Mouse (Mus musculus) embryonic facial prominence, embryonic 13.5 days (tissue): ENCODE results near the gene Srrm3. TPM values are rescaled to one million over a fixed set of nuclear protein-coding genes. Genes with fewer than 3 reads are reported as not detected.

ENCODE experiments used
- ATAC-seq: fragments of 200-750 bp; cut with Nextera tagmentation; 2 replicates; pipeline ENCODE4 v1.8.0; 2017; ENCODE audit warnings: low read depth; ENCODE audit not compliant: insufficient number of reproducible peaks, insufficient read depth, low FRiP score, low TSS enrichment
- H3K27ac ChIP-seq: fragments of 300-500 bp; sonication (generic); 2 replicates; pipeline ENCODE4 v1.5.1; 2015; ENCODE audit warnings: moderate library complexity, mild to moderate bottlenecking, inconsistent platforms
- H3K27me3 ChIP-seq: fragments of 300-500 bp; sonication (generic); 2 replicates; pipeline ENCODE4 v1.6.1; 2015; ENCODE audit warnings: mild to moderate bottlenecking, inconsistent platforms
- H3K36me3 ChIP-seq: fragments of 300-500 bp; sonication (generic); 2 replicates; pipeline ENCODE4 v1.6.1; 2015; ENCODE audit warnings: mild to moderate bottlenecking, inconsistent platforms
- H3K4me1 ChIP-seq: fragments of 300-500 bp; sonication (generic); 2 replicates; pipeline ENCODE4 v1.6.1; 2015; ENCODE audit warnings: inconsistent platforms
- H3K4me2 ChIP-seq: fragments of 300-500 bp; sonication (generic); 2 replicates; pipeline ENCODE4 v1.6.1; 2015; ENCODE audit warnings: moderate library complexity, mild to moderate bottlenecking, inconsistent platforms
- H3K4me3 ChIP-seq: fragments of 300-500 bp; sonication (generic); 2 replicates; pipeline ENCODE4 v1.5.1; 2015; ENCODE audit warnings: mild to moderate bottlenecking, inconsistent platforms
- H3K9ac ChIP-seq: fragments of 300-500 bp; sonication (generic); 2 replicates; pipeline ENCODE4 v1.6.1; 2015; ENCODE audit warnings: mild to moderate bottlenecking, inconsistent platforms
- H3K9me3 ChIP-seq: fragments of 300-500 bp; sonication (generic); 2 replicates; pipeline ENCODE4 v1.6.1; 2016; ENCODE audit warnings: inconsistent platforms
- WGBS: fragments of 180-500 bp; shearing (Covaris S2); methylation state at CpG from one replicate; pipeline ENCODE4 v1.1.7; 2015; ENCODE audit warnings: mixed read lengths; 5-methylcytosine and 5-hydroxymethylcytosine counted together
- polyA plus RNA-seq: library from polyadenylated mRNA; unstranded; fragments of >200 nt; fragmentation: Nextera tagmentation; extraction: Ambion mirVana; gene quantifications from 2 replicates; pipeline ENCODE4 v1.2.1, GENCODE M21; 2015

The Srrm3 gene
- polyA plus RNA-seq, 1 experiment from 2014 or later: 1.1 TPM

GRCm38 (mm10) chr5:135793996-135794858, 12.5 kb upstream of the Srrm3 start:
- no peak for ATAC-seq
- no peaks in the 10 kb centered on the region for H3K9me3 ChIP-seq
- peaks cover 12% of the 10 kb centered on the region for H3K4me1 ChIP-seq
- peak overlapping the region; percentile 54 for H3K4me2 ChIP-seq
- peak overlapping the region; percentile 29 for H3K4me3 ChIP-seq
- H3K27me3 ChIP-seq: 0 out of 2 replicates have a peak, but pooled peaks cover 3% of the 10 kb centered on the region
- H3K9ac ChIP-seq: peak overlapping the region; percentile 51
- peaks cover 30% of the 10 kb centered on the region for H3K36me3 ChIP-seq
- peak overlapping the region; percentile 0; the same call in 1 of the 2 replicates for H3K27ac ChIP-seq
- WGBS: 10% methylated on average over 20 of the region's 20 CpGs

- peak overlapping the region; percentile 44; the same call in 1 of the 2 replicates for H3K9ac ChIP-seq
- peak overlapping the region; percentile 29; the same call in 1 of the 2 replicates for H3K4me3 ChIP-seq
- peaks cover 12% of the 10 kb centered on the region for H3K4me1 ChIP-seq
- no peak for ATAC-seq
- 14% methylated on average over 5 of the region's 5 CpGs for WGBS
- H3K27ac ChIP-seq: 0 out of 2 replicates have a peak overlapping the region, but pooled peaks have one; percentile 0
- peaks cover 24% of the 10 kb centered on the region for H3K36me3 ChIP-seq
- 0 out of 2 replicates have a peak, but pooled peaks cover 3% of the 10 kb centered on the region for H3K27me3 ChIP-seq
- peak overlapping the region; percentile 54 for H3K4me2 ChIP-seq
- no peaks in the 10 kb centered on the region for H3K9me3 ChIP-seq
Measured at GRCm38 (mm10) chr5:135794859-135795181, 11.9 kb upstream of the Srrm3 start.

- H3K9ac ChIP-seq: no peak overlapping the region
- no peaks in the 10 kb centered on the region for H3K36me3 ChIP-seq
- WGBS: 45% methylated on average over 4 of the region's 4 CpGs
Measured at GRCm38 (mm10) chr5:135799746-135800145, 6.9 kb upstream of the Srrm3 start.

GRCm38 (mm10) chr5:135800927-135801326, 5.8 kb upstream of the Srrm3 start:
- Histone ChIP-seq H3K27me3 (peaks cover 6% of the 10 kb centered on the region; the same call in 1 of the 2 replicates), H3K4me3 (no peak overlapping the region), H3K4me1 (peaks cover 17% of the 10 kb centered on the region), H3K9ac (peak overlapping the region; percentile 46; the same call in 1 of the 2 replicates), H3K27ac (peak overlapping the region; percentile 69), H3K36me3 (no peaks in the 10 kb centered on the region), H3K4me2 (peak overlapping the region; percentile 21; the same call in 1 of the 2 replicates), H3K9me3 (no peaks in the 10 kb centered on the region)
- peak; percentile 67; the same call in 1 of the 2 replicates for ATAC-seq
- 1% methylated on average over 6 of the region's 6 CpGs for WGBS

More at GRCm38 (mm10) chr5:135799746-135800145, 6.9 kb upstream of the Srrm3 start:
- Histone ChIP-seq H3K4me1 (peaks cover 22% of the 10 kb centered on the region), H3K27me3 (0 out of 2 replicates have a peak, but pooled peaks cover 3% of the 10 kb centered on the region), H3K27ac (no peak overlapping the region), H3K9me3 (no peaks in the 10 kb centered on the region), H3K4me2 (no peak overlapping the region), H3K4me3 (no peak overlapping the region)
- ATAC-seq: no peak

GRCm38 (mm10) chr5:135802641-135803040, 4.0 kb upstream of the Srrm3 start:
- ATAC-seq: no peak
- Histone ChIP-seq H3K4me2 (no peak overlapping the region), H3K4me3 (no peak overlapping the region)

GRCm38 (mm10) chr5:135803135-135803534, 3.6 kb upstream of the Srrm3 start:
- H3K4me1 ChIP-seq: peaks cover 24% of the 10 kb centered on the region

More at GRCm38 (mm10) chr5:135802641-135803040, 4.0 kb upstream of the Srrm3 start:
- Histone ChIP-seq H3K27me3 (peaks cover 5% of the 10 kb centered on the region; the same call in 1 of the 2 replicates), H3K27ac (no peak overlapping the region), H3K36me3 (no peaks in the 10 kb centered on the region), H3K4me1 (peaks cover 24% of the 10 kb centered on the region), H3K9ac (no peak overlapping the region), H3K9me3 (no peaks in the 10 kb centered on the region)
- 91% methylated on average over 8 of the region's 8 CpGs for WGBS

GRCm38 (mm10) chr5:135803676-135804075, 3.0 kb upstream of the Srrm3 start:
- peaks cover 24% of the 10 kb centered on the region for H3K4me1 ChIP-seq
- H3K4me2 ChIP-seq: no peak overlapping the region
- 76% methylated on average over 4 of the region's 4 CpGs for whole genome bisulfite sequencing
- no peaks in the 10 kb centered on the region for H3K36me3 ChIP-seq
- no peak overlapping the region for H3K9ac ChIP-seq
- H3K27me3 ChIP-seq: peaks cover 5% of the 10 kb centered on the region; the same call in 1 of the 2 replicates
- no peak overlapping the region for H3K4me3 ChIP-seq
- no peak overlapping the region for H3K27ac ChIP-seq
- no peak for ATAC-seq
- H3K9me3 ChIP-seq: no peaks in the 10 kb centered on the region

More at GRCm38 (mm10) chr5:135803135-135803534, 3.6 kb upstream of the Srrm3 start:
- no peaks in the 10 kb centered on the region for H3K9me3 ChIP-seq
- H3K27me3 ChIP-seq: peaks cover 5% of the 10 kb centered on the region; the same call in 1 of the 2 replicates
- ATAC-seq: no peak
- H3K27ac ChIP-seq: no peak overlapping the region
- no peak overlapping the region for H3K4me3 ChIP-seq
- no peaks in the 10 kb centered on the region for H3K36me3 ChIP-seq
- 66% methylated on average over 4 of the region's 4 CpGs for WGBS
- no peak overlapping the region for H3K9ac ChIP-seq
- no peak overlapping the region for H3K4me2 ChIP-seq

- H3K4me3 ChIP-seq: no peak overlapping the region
- no peak overlapping the region for H3K9ac ChIP-seq
- WGBS: 71% methylated on average over 2 of the region's 2 CpGs
- no peaks in the 10 kb centered on the region for H3K36me3 ChIP-seq
- no peak for ATAC-seq
- H3K4me2 ChIP-seq: no peak overlapping the region
- H3K9me3 ChIP-seq: no peaks in the 10 kb centered on the region
- peaks cover 5% of the 10 kb centered on the region; the same call in 1 of the 2 replicates for H3K27me3 ChIP-seq
- H3K27ac ChIP-seq: no peak overlapping the region
- peaks cover 24% of the 10 kb centered on the region for H3K4me1 ChIP-seq
Measured at GRCm38 (mm10) chr5:135804735-135805134, 2.0 kb upstream of the Srrm3 start.

- Histone ChIP-seq H3K4me3 (0 out of 2 replicates have a peak overlapping the region, but pooled peaks have one; percentile 13), H3K4me2 (no peak overlapping the region; the same call in 1 of the 2 replicates)
- no peak for ATAC-seq
Measured at GRCm38 (mm10) chr5:135807263-135807637, 560 bp downstream of the Srrm3 start.

GRCm38 (mm10) chr5:135812991-135813390, 6.3 kb downstream of the Srrm3 start:
- H3K27ac ChIP-seq: no peak overlapping the region
- no peaks in the 10 kb centered on the region for H3K4me1 ChIP-seq
- H3K9me3 ChIP-seq: no peaks in the 10 kb centered on the region
- ATAC-seq: no peak
- no peak overlapping the region for H3K4me2 ChIP-seq
- whole genome bisulfite sequencing: 65% methylated on average over 5 of the region's 5 CpGs
- H3K36me3 ChIP-seq: no peaks in the 10 kb centered on the region
- no peak overlapping the region for H3K4me3 ChIP-seq
- H3K27me3 ChIP-seq: peaks cover 4% of the 10 kb centered on the region; the same call in 1 of the 2 replicates
- no peak overlapping the region for H3K9ac ChIP-seq

More at GRCm38 (mm10) chr5:135807263-135807637, 560 bp downstream of the Srrm3 start:
- Histone ChIP-seq H3K4me1 (peaks cover 7% of the 10 kb centered on the region; the same call in 1 of the 2 replicates), H3K9me3 (no peaks in the 10 kb centered on the region), H3K27me3 (peaks cover 5% of the 10 kb centered on the region; the same call in 1 of the 2 replicates), H3K9ac (no peak overlapping the region), H3K36me3 (no peaks in the 10 kb centered on the region), H3K27ac (no peak overlapping the region)
- WGBS: 46% methylated on average over 3 of the region's 3 CpGs

- H3K9ac ChIP-seq: no peak overlapping the region
- no peak overlapping the region for H3K27ac ChIP-seq
- no peaks in the 10 kb centered on the region for H3K9me3 ChIP-seq
- 44% methylated on average over 7 of the region's 7 CpGs for WGBS
- H3K4me2 ChIP-seq: no peak overlapping the region
- H3K4me3 ChIP-seq: no peak overlapping the region
- no peaks in the 10 kb centered on the region for H3K36me3 ChIP-seq
- peaks cover 4% of the 10 kb centered on the region; the same call in 1 of the 2 replicates for H3K4me1 ChIP-seq
- H3K27me3 ChIP-seq: peaks cover 19% of the 10 kb centered on the region; the same call in 1 of the 2 replicates
- ATAC-seq: no peak
Measured at GRCm38 (mm10) chr5:135818491-135818890, 11.8 kb downstream of the Srrm3 start.
